Mouse (Mus musculus): ENCODE measurements around the gene Auh.

DNA sequence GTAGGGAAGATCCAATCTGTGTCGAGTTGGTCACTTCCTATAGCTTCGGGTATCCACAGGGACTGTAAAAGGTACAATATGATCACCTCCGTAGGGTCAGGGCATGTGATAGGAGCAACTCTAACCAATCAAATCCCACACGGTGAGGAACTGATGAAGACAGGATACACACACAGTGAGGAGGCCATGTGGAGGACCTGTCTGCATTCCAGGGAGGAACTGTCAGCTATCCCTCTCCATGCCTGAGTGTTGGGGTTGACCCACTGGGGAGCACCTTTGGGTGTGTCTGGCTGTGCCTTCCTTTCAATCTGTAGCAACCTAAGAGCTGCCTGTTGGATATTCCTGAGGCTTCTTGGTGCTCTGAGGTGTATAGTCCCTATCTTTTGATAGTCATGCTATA, 33.4 kb upstream of the Auh start:
- TF ChIP-seq CTCF (IDR thresholded peaks at IDR 0.05; ENCODE audit: low read depth, low read length) (no peak), POLR2A (IDR thresholded peaks at IDR 0.05; ENCODE audit: insufficient read depth, low read length) (no peak), EP300 (IDR thresholded peaks at IDR 0.05; ENCODE audit: insufficient read depth, low read depth, low read length) (no peak)

All from ES-Bruce4 (cell line).